Mouse (Mus musculus): ENCODE data around the gene Foxn3. TPM values are rescaled to one million over a fixed set of nuclear protein-coding genes. Genes with fewer than 3 reads are reported as not detected.

Foxn3 gene
- polyA plus RNA-seq, 1 experiment from 2014 or later = 95.8 TPM

DNA sequence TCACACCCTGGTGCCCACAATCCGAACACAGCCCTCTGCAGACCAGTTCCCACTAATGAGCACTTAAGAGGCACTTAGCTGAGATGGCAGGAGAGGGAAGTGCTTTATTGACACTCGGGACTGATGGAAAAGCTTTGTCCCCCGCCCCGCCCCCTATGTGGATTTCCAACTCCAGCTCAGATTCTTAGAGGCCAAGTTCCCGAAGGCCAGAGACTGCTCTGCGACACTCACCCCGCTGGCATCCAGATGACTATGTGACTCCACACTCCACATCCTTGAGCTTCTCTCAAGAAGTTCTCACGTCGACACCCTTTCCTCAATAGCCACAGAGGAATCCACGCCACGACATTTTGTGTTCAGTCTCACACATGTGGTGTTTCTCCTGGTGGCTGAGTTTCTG is 295.6 kb downstream of the Foxn3 start:
- Histone ChIP-seq H3K4me3 (ENCODE audit: low read depth, low read length) (no peak overlapping the region), H3K27me3 (ENCODE audit: control insufficient read depth, insufficient read depth, low read length) (no peaks in the 10 kb centered on the region), H3K4me1 (ENCODE audit: control insufficient read depth, insufficient read depth, low read length) (peaks cover 13% of the 10 kb centered on the region), H3K4me2 (ENCODE audit: low read depth, low read length) (no peak overlapping the region), H3K9me3 (ENCODE audit: control insufficient read depth, low read length) (no peaks in the 10 kb centered on the region), H3K36me3 (ENCODE audit: control insufficient read depth, insufficient read depth, low read length) (no peaks in the 10 kb centered on the region), H3K9ac (replicated peaks; ENCODE audit: low read depth, low read length) (no peak overlapping the region), H3K27ac (ENCODE audit: low read depth, low read length) (no peak overlapping the region)
- 65% methylated on average over 11 of the region's 11 CpGs for WGBS
- no peak for ATAC-seq (ENCODE audit: low read depth)

DNA sequence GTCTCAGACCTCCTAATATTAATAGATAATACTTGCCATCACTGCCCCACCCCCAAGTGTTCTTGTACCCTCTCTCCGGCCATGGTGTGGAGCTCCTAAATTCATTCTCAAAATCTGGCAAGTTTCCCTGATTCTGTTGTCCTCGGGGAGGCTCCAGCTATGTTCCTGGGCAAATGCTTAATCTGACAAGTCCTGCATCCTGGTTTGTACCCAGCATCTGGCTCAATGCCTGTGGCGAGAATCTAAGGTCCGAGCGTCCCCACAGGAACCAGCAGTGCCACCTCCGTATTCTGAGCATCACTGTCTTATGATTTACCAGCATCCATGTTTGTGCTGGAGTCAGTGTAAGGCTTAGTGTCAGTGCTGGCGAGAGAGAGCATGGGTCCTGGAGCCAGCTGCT is 296.9 kb downstream of the Foxn3 start:
- Histone ChIP-seq H3K9ac (replicated peaks; ENCODE audit: low read depth, low read length) (no peak overlapping the region), H3K9me3 (ENCODE audit: control insufficient read depth, low read length) (no peaks in the 10 kb centered on the region), H3K36me3 (ENCODE audit: control insufficient read depth, insufficient read depth, low read length) (no peaks in the 10 kb centered on the region), H3K4me1 (ENCODE audit: control insufficient read depth, insufficient read depth, low read length) (peaks cover 13% of the 10 kb centered on the region), H3K27ac (ENCODE audit: low read depth, low read length) (no peak overlapping the region), H3K27me3 (ENCODE audit: control insufficient read depth, insufficient read depth, low read length) (no peaks in the 10 kb centered on the region), H3K4me3 (ENCODE audit: low read depth, low read length) (no peak overlapping the region), H3K4me2 (ENCODE audit: low read depth, low read length) (no peak overlapping the region)
- 87% methylated on average over 7 of the region's 7 CpGs for WGBS
- ATAC-seq (ENCODE audit: low read depth) = no peak

DNA sequence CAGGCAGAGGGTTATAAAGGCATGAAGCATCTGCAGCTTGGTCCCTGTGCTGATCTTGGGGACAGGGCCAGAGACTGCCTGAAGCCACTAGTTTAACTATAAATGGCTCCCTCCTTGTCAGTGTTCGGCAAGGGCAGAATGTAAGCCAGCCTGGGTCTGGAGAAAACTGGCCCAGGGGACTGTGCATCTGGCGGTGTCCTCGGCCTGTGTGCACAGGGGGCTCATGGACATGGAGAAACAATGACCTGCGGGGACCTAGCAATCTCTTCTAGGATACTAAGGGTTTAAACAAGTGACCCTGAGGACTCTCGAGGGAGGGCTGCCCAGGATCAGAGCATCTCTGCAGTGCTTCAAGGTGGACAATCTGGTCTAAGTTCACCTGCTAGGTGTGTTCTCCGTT is 297.6 kb downstream of the Foxn3 start:
- ATAC-seq (ENCODE audit: low read depth) = no peak
- H3K4me1 ChIP-seq (ENCODE audit: control insufficient read depth, insufficient read depth, low read length) = peaks cover 13% of the 10 kb centered on the region
- H3K4me2 ChIP-seq (ENCODE audit: low read depth, low read length) = no peak overlapping the region
- no peaks in the 10 kb centered on the region for H3K9me3 ChIP-seq (ENCODE audit: control insufficient read depth, low read length)
- 84% methylated on average over 6 of the region's 6 CpGs for WGBS
- H3K27me3 ChIP-seq (ENCODE audit: control insufficient read depth, insufficient read depth, low read length) = no peaks in the 10 kb centered on the region
- H3K27ac ChIP-seq (ENCODE audit: low read depth, low read length) = no peak overlapping the region
- no peak overlapping the region for H3K9ac ChIP-seq (replicated peaks; ENCODE audit: low read depth, low read length)
- no peak overlapping the region for H3K4me3 ChIP-seq (ENCODE audit: low read depth, low read length)
- no peaks in the 10 kb centered on the region for H3K36me3 ChIP-seq (ENCODE audit: control insufficient read depth, insufficient read depth, low read length)

DNA sequence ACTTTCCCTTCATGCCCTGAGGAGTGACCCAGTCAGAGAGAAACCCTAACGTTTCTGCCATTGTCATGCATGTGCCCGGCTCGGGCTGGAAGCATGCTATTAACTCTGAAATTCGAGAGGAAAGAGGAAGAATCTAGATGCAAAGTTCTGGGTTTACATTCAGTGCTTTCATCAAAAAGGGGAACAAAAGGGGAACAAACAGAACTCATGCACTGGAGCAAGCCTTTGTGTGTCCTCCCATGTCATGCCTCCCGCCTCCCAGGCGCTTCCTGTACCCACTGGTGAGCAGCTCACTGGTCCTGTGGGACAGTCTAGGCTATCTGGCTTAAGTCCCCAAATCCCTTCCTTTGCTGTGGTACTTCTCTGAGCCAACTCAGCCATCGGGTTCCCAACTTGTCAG is 299.0 kb downstream of the Foxn3 start:
- 66% methylated on average over 7 of the region's 7 CpGs for WGBS
- Histone ChIP-seq H3K9ac (replicated peaks; ENCODE audit: low read depth, low read length) (no peak overlapping the region), H3K9me3 (ENCODE audit: control insufficient read depth, low read length) (no peaks in the 10 kb centered on the region), H3K4me3 (ENCODE audit: low read depth, low read length) (no peak overlapping the region), H3K27ac (ENCODE audit: low read depth, low read length) (no peak overlapping the region), H3K27me3 (ENCODE audit: control insufficient read depth, insufficient read depth, low read length) (no peaks in the 10 kb centered on the region), H3K36me3 (ENCODE audit: control insufficient read depth, insufficient read depth, low read length) (no peaks in the 10 kb centered on the region), H3K4me1 (ENCODE audit: control insufficient read depth, insufficient read depth, low read length) (peaks cover 9% of the 10 kb centered on the region), H3K4me2 (ENCODE audit: low read depth, low read length) (no peak overlapping the region)
- ATAC-seq (ENCODE audit: low read depth) = no peak

DNA sequence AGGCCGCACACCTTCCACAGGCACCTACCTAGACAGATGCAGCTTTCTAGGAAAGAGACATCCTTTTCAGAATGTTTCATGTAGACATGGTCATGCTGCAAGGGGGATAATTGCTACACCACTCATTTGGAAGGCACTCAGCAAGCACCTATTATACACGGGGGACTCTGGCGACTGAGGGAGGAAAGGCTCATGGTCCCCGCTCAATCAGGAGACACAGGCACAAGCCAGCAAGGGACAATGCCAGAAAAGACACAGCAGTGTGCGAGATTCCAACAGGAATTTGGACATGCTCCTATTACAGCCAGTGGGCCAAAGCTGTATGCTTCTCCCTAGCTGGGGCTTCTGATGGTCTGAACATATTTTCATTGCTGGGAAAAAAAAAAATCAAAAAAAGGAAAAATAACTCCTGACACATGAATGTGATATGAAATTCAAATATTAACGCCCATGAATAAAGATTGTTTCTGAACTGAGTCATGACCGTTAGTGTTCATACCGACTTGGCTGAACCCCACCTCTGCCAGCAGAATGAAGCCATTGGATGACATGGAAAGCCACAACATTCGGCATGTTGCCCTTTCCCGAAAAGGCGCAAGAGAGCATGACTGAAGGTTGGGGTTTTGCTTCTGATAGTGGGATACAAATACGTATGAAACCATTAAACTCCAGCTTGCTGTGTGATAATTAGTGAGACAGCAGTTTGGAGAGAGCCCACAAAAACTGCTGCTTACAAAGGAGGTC is 299.6 kb downstream of the Foxn3 start:
- no peak overlapping the region for H3K9ac ChIP-seq (replicated peaks; ENCODE audit: low read depth, low read length)
- H3K9me3 ChIP-seq (ENCODE audit: control insufficient read depth, low read length) = no peaks in the 10 kb centered on the region
- no peak for ATAC-seq (ENCODE audit: low read depth)
- 77% methylated on average over 12 of the region's 12 CpGs for WGBS
- no peak overlapping the region for H3K4me3 ChIP-seq (ENCODE audit: low read depth, low read length)
- H3K36me3 ChIP-seq (ENCODE audit: control insufficient read depth, insufficient read depth, low read length) = no peaks in the 10 kb centered on the region
- H3K27ac ChIP-seq (ENCODE audit: low read depth, low read length) = no peak overlapping the region
- no peaks in the 10 kb centered on the region for H3K27me3 ChIP-seq (ENCODE audit: control insufficient read depth, insufficient read depth, low read length)
- H3K4me1 ChIP-seq (ENCODE audit: control insufficient read depth, insufficient read depth, low read length) = peaks cover 10% of the 10 kb centered on the region; the same call in 1 of the 2 replicates
- H3K4me2 ChIP-seq (ENCODE audit: low read depth, low read length) = no peak overlapping the region

DNA sequence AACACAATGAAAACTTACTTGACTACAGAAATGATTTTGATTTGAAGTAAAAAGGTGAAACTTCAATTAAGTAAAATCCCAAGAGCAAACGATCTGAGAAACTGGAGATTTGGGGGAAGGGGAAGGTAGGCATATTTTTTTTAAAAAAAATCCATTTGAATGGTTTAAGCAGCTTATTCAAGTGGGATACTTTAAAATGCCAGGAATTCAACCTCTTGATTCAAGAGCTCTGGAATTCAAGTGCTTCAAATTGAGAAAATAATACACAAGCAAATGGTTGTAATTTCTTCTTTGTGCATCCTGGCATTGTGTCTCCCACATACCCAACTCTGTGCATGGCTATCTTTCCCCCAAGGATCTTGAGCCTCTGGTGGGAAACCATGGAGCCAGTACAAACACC is 300.5 kb downstream of the Foxn3 start:
- Histone ChIP-seq H3K4me2 (ENCODE audit: low read depth, low read length) (no peak overlapping the region), H3K27me3 (ENCODE audit: control insufficient read depth, insufficient read depth, low read length) (no peaks in the 10 kb centered on the region), H3K9ac (replicated peaks; ENCODE audit: low read depth, low read length) (no peak overlapping the region), H3K36me3 (ENCODE audit: control insufficient read depth, insufficient read depth, low read length) (no peaks in the 10 kb centered on the region), H3K27ac (ENCODE audit: low read depth, low read length) (no peak overlapping the region), H3K4me3 (ENCODE audit: low read depth, low read length) (no peak overlapping the region), H3K4me1 (ENCODE audit: control insufficient read depth, insufficient read depth, low read length) (peaks cover 14% of the 10 kb centered on the region), H3K9me3 (ENCODE audit: control insufficient read depth, low read length) (no peaks in the 10 kb centered on the region)
- no peak for ATAC-seq (ENCODE audit: low read depth)
- 93% methylated on average over 1 of the region's 1 CpGs for WGBS

DNA sequence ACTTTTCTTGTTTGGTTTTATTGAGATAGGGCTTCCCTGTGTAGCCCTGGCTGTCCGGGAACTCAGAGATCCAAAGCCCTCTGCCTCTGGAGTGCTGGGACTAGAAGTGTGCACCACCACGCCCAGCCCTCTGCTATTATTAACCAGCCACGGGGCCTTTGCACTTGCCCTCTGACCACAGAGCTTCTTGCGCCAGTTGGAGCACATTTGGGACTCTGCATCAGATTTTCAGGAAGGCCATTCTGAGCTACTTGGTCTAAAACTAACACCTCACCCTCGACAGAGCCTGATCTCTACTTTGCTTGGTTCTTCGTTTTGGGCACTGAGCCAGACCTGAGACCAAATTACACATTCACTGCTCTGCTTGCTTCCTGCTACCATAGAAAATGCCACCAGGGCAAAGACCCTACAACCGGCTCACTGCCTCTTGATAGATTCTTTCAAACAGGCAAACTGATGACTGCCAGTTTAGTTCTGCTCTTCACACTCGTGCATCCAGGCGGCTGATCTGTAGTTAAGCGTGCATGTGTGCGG is 301.2 kb downstream of the Foxn3 start:
- Histone ChIP-seq H3K9me3 (ENCODE audit: control insufficient read depth, low read length) (no peaks in the 10 kb centered on the region), H3K4me1 (ENCODE audit: control insufficient read depth, insufficient read depth, low read length) (peaks cover 14% of the 10 kb centered on the region), H3K27ac (ENCODE audit: low read depth, low read length) (no peak overlapping the region), H3K27me3 (ENCODE audit: control insufficient read depth, insufficient read depth, low read length) (no peaks in the 10 kb centered on the region), H3K4me3 (ENCODE audit: low read depth, low read length) (no peak overlapping the region), H3K36me3 (ENCODE audit: control insufficient read depth, insufficient read depth, low read length) (no peaks in the 10 kb centered on the region), H3K4me2 (ENCODE audit: low read depth, low read length) (no peak overlapping the region), H3K9ac (replicated peaks; ENCODE audit: low read depth, low read length) (no peak overlapping the region)
- no peak for ATAC-seq (ENCODE audit: low read depth)
- 79% methylated on average over 11 of the region's 11 CpGs for WGBS

DNA sequence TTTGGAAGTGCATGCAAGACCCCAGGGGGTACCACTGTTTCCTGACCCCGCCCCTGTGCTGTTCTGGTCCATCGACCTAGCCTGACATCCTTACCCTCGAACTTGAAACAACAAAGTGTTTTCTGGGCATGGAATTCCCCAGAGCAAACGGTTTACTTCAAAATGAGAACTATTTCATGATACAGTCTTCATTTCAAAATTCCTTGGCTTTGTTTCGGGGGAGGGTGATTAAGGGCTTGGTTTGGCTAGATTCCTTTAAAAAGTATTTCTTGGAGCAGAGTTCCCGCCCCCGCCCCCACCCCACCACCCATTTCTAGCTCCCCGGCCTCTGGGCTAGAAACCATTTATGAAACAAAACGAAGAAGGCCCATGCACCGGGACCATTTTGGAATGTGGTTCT is 303.2 kb downstream of the Foxn3 start:
- Histone ChIP-seq H3K27me3 (ENCODE audit: control insufficient read depth, insufficient read depth, low read length) (no peaks in the 10 kb centered on the region), H3K4me2 (ENCODE audit: low read depth, low read length) (no peak overlapping the region), H3K9ac (replicated peaks; ENCODE audit: low read depth, low read length) (no peak overlapping the region), H3K9me3 (ENCODE audit: control insufficient read depth, low read length) (no peaks in the 10 kb centered on the region), H3K4me3 (ENCODE audit: low read depth, low read length) (no peak overlapping the region), H3K27ac (ENCODE audit: low read depth, low read length) (no peak overlapping the region), H3K36me3 (ENCODE audit: control insufficient read depth, insufficient read depth, low read length) (no peaks in the 10 kb centered on the region), H3K4me1 (ENCODE audit: control insufficient read depth, insufficient read depth, low read length) (peaks cover 14% of the 10 kb centered on the region)
- 77% methylated on average over 10 of the region's 10 CpGs for WGBS
- ATAC-seq (ENCODE audit: low read depth) = no peak

DNA sequence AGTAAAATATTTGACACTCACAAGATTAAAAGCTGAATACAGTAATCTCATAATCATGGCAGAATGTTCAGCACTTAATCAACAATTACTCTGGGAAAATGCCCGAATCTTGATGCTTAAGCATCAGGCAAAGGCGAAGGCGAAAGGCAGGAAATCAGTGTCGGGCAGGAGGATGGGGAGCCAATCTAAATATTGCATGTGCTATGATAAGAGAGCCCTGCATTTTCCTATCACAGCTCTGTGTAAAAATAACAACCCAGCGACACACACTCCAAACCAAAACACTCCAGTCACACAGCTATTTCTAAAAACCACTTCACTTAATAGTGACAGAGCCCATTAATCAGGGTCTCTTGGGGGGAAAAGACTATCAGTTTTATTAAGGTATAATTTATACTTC is 305.8 kb downstream of the Foxn3 start:
- WGBS = 59% methylated on average over 5 of the region's 5 CpGs
- ATAC-seq (ENCODE audit: low read depth) = no peak

More for the DNA sequence above, 305.8 kb downstream of the Foxn3 start:
- Histone ChIP-seq H3K9me3 (ENCODE audit: control insufficient read depth, low read length) (no peaks in the 10 kb centered on the region), H3K9ac (replicated peaks; ENCODE audit: low read depth, low read length) (no peak overlapping the region), H3K4me2 (ENCODE audit: low read depth, low read length) (no peak overlapping the region), H3K4me3 (ENCODE audit: low read depth, low read length) (no peak overlapping the region), H3K27ac (ENCODE audit: low read depth, low read length) (no peak overlapping the region), H3K36me3 (ENCODE audit: control insufficient read depth, insufficient read depth, low read length) (no peaks in the 10 kb centered on the region), H3K4me1 (ENCODE audit: control insufficient read depth, insufficient read depth, low read length) (peaks cover 14% of the 10 kb centered on the region), H3K27me3 (ENCODE audit: control insufficient read depth, insufficient read depth, low read length) (no peaks in the 10 kb centered on the region)
